Mouse (Mus musculus) cerebral cortex, adult 2 months (tissue): Measurements from ENCODE around the gene Hnrnph2.

Experiments
- WGBS: fragments of 180-500 bp; shearing (Covaris S2); methylation state at CpG from one replicate; pipeline ENCODE4 v1.1.7; 2018; 5-methylcytosine and 5-hydroxymethylcytosine counted together

Gene Hnrnph2

GRCm38 (mm10) chrX:134600659-134601379 lies at the start of gene Hnrnph2, which contains the start of gene Gla:
Gene Hnrnph2 (plus strand): TSS chrX:134601179.
Gene Gla (minus strand): TSS chrX:134601125.
- WGBS, result 4% methylated on average over 32 of the region's 33 CpGs

- WGBS, result 86% methylated on average over 4 of the region's 4 CpGs
Measured at GRCm38 (mm10) chrX:134553326-134553725, 47.7 kb upstream of the Hnrnph2 start.

GRCm38 (mm10) chrX:134554425-134554824 lies 46.6 kb upstream of the Hnrnph2 start:
- 76% methylated on average over 6 of the region's 6 CpGs for WGBS

GRCm38 (mm10) chrX:134564326-134564725 lies 36.7 kb upstream of the Hnrnph2 start:
- WGBS, result 53% methylated on average over 4 of the region's 4 CpGs

- WGBS, result 80% methylated on average over 8 of the region's 8 CpGs
Measured at GRCm38 (mm10) chrX:134566536-134567222, 34.3 kb upstream of the Hnrnph2 start.

- 77% methylated on average over 4 of the region's 4 CpGs for WGBS
Measured at GRCm38 (mm10) chrX:134577896-134578295, 23.1 kb upstream of the Hnrnph2 start.

GRCm38 (mm10) chrX:134580528-134581305 lies 20.3 kb upstream of the Hnrnph2 start:
- WGBS, result 71% methylated on average over 14 of the region's 14 CpGs

- 84% methylated on average over 11 of the region's 11 CpGs for WGBS
Measured at GRCm38 (mm10) chrX:134582270-134582669, 18.7 kb upstream of the Hnrnph2 start.

GRCm38 (mm10) chrX:134582888-134583669 lies 17.9 kb upstream of the Hnrnph2 start, which contains the start of gene Btk:
Gene Btk (minus strand): TSS chrX:134583570.
- WGBS, result 82% methylated on average over 11 of the region's 11 CpGs

GRCm38 (mm10) chrX:134585103-134586002 lies 15.6 kb upstream of the Hnrnph2 start, which contains the start of gene Rpl36a:
Gene Rpl36a (plus strand): TSS chrX:134585654.
- WGBS, result 4% methylated on average over 45 of the region's 45 CpGs

GRCm38 (mm10) chrX:134586447-134586846 lies 14.5 kb upstream of the Hnrnph2 start:
- WGBS, result 19% methylated on average over 8 of the region's 8 CpGs

GRCm38 (mm10) chrX:134588261-134588660 lies 12.7 kb upstream of the Hnrnph2 start:
- 84% methylated on average over 4 of the region's 4 CpGs for WGBS

GRCm38 (mm10) chrX:134588997-134589396 lies 12.0 kb upstream of the Hnrnph2 start:
- WGBS, result 82% methylated on average over 3 of the region's 3 CpGs

GRCm38 (mm10) chrX:134589836-134590235 lies 11.1 kb upstream of the Hnrnph2 start:
- 61% methylated on average over 5 of the region's 5 CpGs for WGBS

GRCm38 (mm10) chrX:134599922-134600565 lies 935 bp upstream of the Hnrnph2 start:
- WGBS, result 9% methylated on average over 10 of the region's 10 CpGs

- 3% methylated on average over 33 of the region's 43 CpGs for WGBS
Measured at GRCm38 (mm10) chrX:134601380-134602120, 571 bp downstream of the Hnrnph2 start.

GRCm38 (mm10) chrX:134609472-134609871 lies 8.5 kb downstream of the Hnrnph2 start:
- 15% methylated on average over 4 of the region's 4 CpGs for WGBS

- 89% methylated on average over 4 of the region's 4 CpGs for WGBS
Measured at GRCm38 (mm10) chrX:134610984-134611383, 10.0 kb downstream of the Hnrnph2 start.
